Comparison of ENCODE assay signal across 20 mouse cellular contexts in genomic region chr14:29172207-29172606, GRCm38 (mm10).
"Had no signal": no experiment of that assay in that cellular context is flagged by ENCODE, and none has a peak within 500 bp of the region (broad histone marks: within the 10 kb centered on the region; RNA-seq: fewer than 3 reads in every experiment).

No protein-coding gene starts in this region.

- H3K4me1 ChIP-seq: midbrain, embryonic 12.5 days; neural tube, embryonic 13.5 days; neural tube, embryonic 15.5 days; stomach, embryonic 15.5 days had no signal

- H3K4me3 ChIP-seq: midbrain, embryonic 10.5 days; midbrain, embryonic 12.5 days; myocyte; neural tube, embryonic 13.5 days; neural tube, embryonic 15.5 days; stomach, embryonic 15.5 days had no signal

- DNase-seq: lung, adult 18-20 months; lung, embryonic 14.5 days; lung, postnatal 10 days; lung, postnatal 4 days; midbrain, embryonic 14.5 days; retina, postnatal 1 day; right cerebral cortex, adult 18-20 months; right cerebral cortex, postnatal 25 days; right cerebral cortex, postnatal 4 days; thymus, adult 2 months; thymus, postnatal 25 days; thymus, postnatal 4 days had no signal

- ATAC-seq: midbrain, embryonic 16.5 days had no signal

- H3K4me2 ChIP-seq: lung, embryonic 14.5 days; midbrain, embryonic 12.5 days; neural tube, embryonic 13.5 days; neural tube, embryonic 15.5 days; stomach, embryonic 15.5 days had no signal

- H3K9me3 ChIP-seq: midbrain, embryonic 10.5 days; midbrain, embryonic 12.5 days; neural tube, embryonic 13.5 days; neural tube, embryonic 15.5 days; stomach, embryonic 15.5 days had no signal

- H3K27me3 ChIP-seq: midbrain, embryonic 12.5 days; stomach, embryonic 15.5 days had no signal

- H3K9ac ChIP-seq: lung, embryonic 14.5 days; midbrain, embryonic 12.5 days; neural tube, embryonic 13.5 days; neural tube, embryonic 15.5 days; stomach, embryonic 15.5 days had no signal

- H3K36me3 ChIP-seq: midbrain, embryonic 10.5 days; midbrain, embryonic 12.5 days; neural tube, embryonic 13.5 days; neural tube, embryonic 15.5 days; stomach, embryonic 15.5 days had no signal

- H3K27ac ChIP-seq: midbrain, embryonic 10.5 days; midbrain, embryonic 12.5 days; neural tube, embryonic 13.5 days; neural tube, embryonic 15.5 days; stomach, embryonic 15.5 days; stomach, postnatal 0 days had no signal
